Mouse (Mus musculus): Measurements from ENCODE around the gene Timm17a. TPM values are rescaled to one million over a fixed set of nuclear protein-coding genes. Genes with fewer than 3 reads are reported as not detected.

The Timm17a gene
- polyA plus RNA-seq, 1 experiment from 2014 or later, result 164 TPM

Other genes with a start within 250 kb of the Timm17a start
- gene Lgr6, start 208.5 kb downstream of the Timm17a start, polyA plus RNA-seq (2015; fragmentation: Nextera tagmentation; extraction: Ambion mirVana), result 0.47 and 0.92 TPM in 2 replicates
- 0.62 and 0.88 TPM in 2 replicates for gene Ptpn7, start 181.1 kb downstream of the Timm17a start, polyA plus RNA-seq (2015; fragmentation: Nextera tagmentation; extraction: Ambion mirVana)
- 284 and 285 TPM in 2 replicates for gene Arl8a, start 167.0 kb downstream of the Timm17a start, polyA plus RNA-seq (2015; fragmentation: Nextera tagmentation; extraction: Ambion mirVana)
- 0.35 and 0.41 TPM in 2 replicates for gene Gpr37l1, start 146.1 kb downstream of the Timm17a start, polyA plus RNA-seq (2015; fragmentation: Nextera tagmentation; extraction: Ambion mirVana)
- gene Elf3, start 55.2 kb downstream of the Timm17a start, polyA plus RNA-seq (2015; fragmentation: Nextera tagmentation; extraction: Ambion mirVana), result 0.19 TPM in 2 replicates
- 101 and 102 TPM in 2 replicates for gene Rnpep, start 29.7 kb downstream of the Timm17a start, polyA plus RNA-seq (2015; fragmentation: Nextera tagmentation; extraction: Ambion mirVana)
- gene Lmod1, start 11.0 kb upstream of the Timm17a start, polyA plus RNA-seq (2015; fragmentation: Nextera tagmentation; extraction: Ambion mirVana), result 0.29 and 0.31 TPM in 2 replicates
- gene Shisa4, start 61.5 kb upstream of the Timm17a start, polyA plus RNA-seq (2015; fragmentation: Nextera tagmentation; extraction: Ambion mirVana), result 84.2 and 89.9 TPM in 2 replicates
- 124 and 126 TPM in 2 replicates for gene Ipo9, start 116.7 kb upstream of the Timm17a start, polyA plus RNA-seq (2015; fragmentation: Nextera tagmentation; extraction: Ambion mirVana)